Mouse (Mus musculus) forebrain, embryonic 11.5 days (tissue): ENCODE measurements around the gene Capn8. TPM values are rescaled to one million over a fixed set of nuclear protein-coding genes. Genes with fewer than 3 reads are reported as not detected.
A peak's percentile ranks its signal among the peaks of the same experiment; 100 is the strongest.

Experiments
- ATAC-seq: fragments of 200-750 bp; cut with Nextera tagmentation; replicated peaks from 2 replicates; pipeline ENCODE4 v1.8.0; 2017; ENCODE audit warnings: moderate TSS enrichment; ENCODE audit not compliant: low FRiP score
- DNase-seq: peaks from one replicate; pipeline ENCODE4 v3.0.0-alpha.2; 2017; ENCODE audit warnings: low spot score
- H3K27ac ChIP-seq: fragments of 300-500 bp; sonication (generic); 2 replicates; pipeline ENCODE4 v1.5.1; 2014; ENCODE audit warnings: low read depth, low read length
- H3K27me3 ChIP-seq: fragments of 300-500 bp; sonication (generic); 2 replicates; pipeline ENCODE4 v1.6.1; 2014; ENCODE audit warnings: mild to moderate bottlenecking, low read length, mixed read lengths; ENCODE audit not compliant: control insufficient read depth, insufficient read depth
- H3K36me3 ChIP-seq: fragments of 300-500 bp; sonication (generic); 2 replicates; pipeline ENCODE4 v1.6.1; 2014; ENCODE audit warnings: mild to moderate bottlenecking, low read length, moderate library complexity, mixed read lengths; ENCODE audit not compliant: control insufficient read depth, insufficient read depth
- H3K4me1 ChIP-seq: fragments of 300-500 bp; sonication (generic); replicated peaks from 2 replicates; pipeline ENCODE4 v1.6.1; 2014; ENCODE audit warnings: low read length, mixed read lengths; ENCODE audit not compliant: control insufficient read depth, insufficient read depth
- H3K4me2 ChIP-seq: fragments of 300-500 bp; sonication (generic); 2 replicates; pipeline ENCODE4 v1.6.1; 2014; ENCODE audit warnings: low read depth, mild to moderate bottlenecking, low read length, moderate library complexity, mixed read lengths; ENCODE audit not compliant: severe bottlenecking
- H3K4me3 ChIP-seq: fragments of 300-500 bp; sonication (generic); 2 replicates; pipeline ENCODE4 v1.5.1; 2014; ENCODE audit warnings: low read depth, low read length
- H3K9ac ChIP-seq: fragments of 300-500 bp; sonication (generic); 2 replicates; pipeline ENCODE4 v1.6.1; 2014; ENCODE audit warnings: low read length
- H3K9me3 ChIP-seq: fragments of 300-500 bp; sonication (generic); 2 replicates; pipeline ENCODE4 v1.6.1; 2016; ENCODE audit warnings: low read length, mixed read lengths; ENCODE audit not compliant: control insufficient read depth
- WGBS: fragments of 180-500 bp; shearing (Covaris S2); extraction: QIAGEN DNeasy Blood & Tissue Kit; methylation state at CpG from one replicate; pipeline ENCODE4 v1.1.7; 2014; 5-methylcytosine and 5-hydroxymethylcytosine counted together
- polyA plus RNA-seq: library from polyadenylated mRNA; unstranded; fragments of >200 nt; fragmentation: Nextera tagmentation; extraction: Ambion mirVana; gene quantifications from 2 replicates; pipeline ENCODE4 v1.2.1, GENCODE M21; 2014

Gene Capn8
- polyA plus RNA-seq, 1 experiment from 2014 or later, result 0.08 TPM

GRCm38 (mm10) chr1:182574666-182575049 lies 9.9 kb downstream of the Capn8 start:
- 25% methylated on average over 4 of the region's 4 CpGs for WGBS
- no peak overlapping the region for H3K9ac ChIP-seq

GRCm38 (mm10) chr1:182584169-182584568 lies 19.4 kb downstream of the Capn8 start:
- H3K9ac ChIP-seq, result no peak overlapping the region
- no peaks in the 10 kb centered on the region for H3K9me3 ChIP-seq
- no peak for DNase-seq
- H3K27ac ChIP-seq, result no peak overlapping the region
- no peak for ATAC-seq
- peaks cover 8% of the 10 kb centered on the region; the same call in 1 of the 2 replicates for H3K27me3 ChIP-seq
- no peaks in the 10 kb centered on the region for H3K36me3 ChIP-seq
- no peaks in the 10 kb centered on the region for H3K4me1 ChIP-seq
- no peak overlapping the region for H3K4me3 ChIP-seq
- WGBS, result 81% methylated on average over 6 of the region's 6 CpGs
- H3K4me2 ChIP-seq, result no peak overlapping the region

More at GRCm38 (mm10) chr1:182574666-182575049, 9.9 kb downstream of the Capn8 start:
- Histone ChIP-seq H3K4me3 (no peak overlapping the region), H3K4me1 (peaks cover 8% of the 10 kb centered on the region; the same call in 1 of the 2 replicates), H3K27me3 (peaks cover 34% of the 10 kb centered on the region), H3K27ac (peak overlapping the region; percentile 63), H3K36me3 (no peaks in the 10 kb centered on the region), H3K9me3 (no peaks in the 10 kb centered on the region), H3K4me2 (no peak overlapping the region)
- ATAC-seq, result 0 out of 2 replicates have a peak, but pooled peaks have one; percentile 1
- no peak for DNase-seq

- WGBS, result 21% methylated on average over 16 of the region's 16 CpGs
- no peak overlapping the region for H3K9ac ChIP-seq
- H3K36me3 ChIP-seq, result no peaks in the 10 kb centered on the region
- no peaks in the 10 kb centered on the region for H3K4me1 ChIP-seq
- peak overlapping the region; percentile 37 for H3K4me2 ChIP-seq
- ATAC-seq, result no peak
- DNase-seq, result no peak
- no peaks in the 10 kb centered on the region for H3K9me3 ChIP-seq
- H3K27ac ChIP-seq, result no peak overlapping the region
- 0 out of 2 replicates have a peak overlapping the region, but pooled peaks have one; percentile 2 for H3K4me3 ChIP-seq
- H3K27me3 ChIP-seq, result peaks cover 4% of the 10 kb centered on the region; the same call in 1 of the 2 replicates
Measured at GRCm38 (mm10) chr1:182585162-182585840, 20.5 kb downstream of the Capn8 start.

GRCm38 (mm10) chr1:182587706-182588105 lies 22.9 kb downstream of the Capn8 start:
- Histone ChIP-seq H3K36me3 (no peaks in the 10 kb centered on the region), H3K9ac (no peak overlapping the region), H3K9me3 (no peaks in the 10 kb centered on the region), H3K4me2 (no peak overlapping the region), H3K4me3 (no peak overlapping the region), H3K27ac (no peak overlapping the region), H3K4me1 (no peaks in the 10 kb centered on the region), H3K27me3 (peaks cover 4% of the 10 kb centered on the region; the same call in 1 of the 2 replicates)
- DNase-seq (no peak), ATAC-seq (no peak)
- WGBS, result 87% methylated on average over 4 of the region's 4 CpGs

GRCm38 (mm10) chr1:182591491-182591890 lies 26.7 kb downstream of the Capn8 start:
- DNase-seq, result no peak
- Histone ChIP-seq H3K4me1 (no peaks in the 10 kb centered on the region), H3K9me3 (no peaks in the 10 kb centered on the region), H3K27me3 (no peaks in the 10 kb centered on the region), H3K4me3 (no peak overlapping the region), H3K4me2 (no peak overlapping the region), H3K27ac (no peak overlapping the region), H3K36me3 (no peaks in the 10 kb centered on the region), H3K9ac (no peak overlapping the region)
- WGBS, result 60% methylated on average over 7 of the region's 7 CpGs
- no peak for ATAC-seq

- Histone ChIP-seq H3K9ac (no peak overlapping the region), H3K4me3 (no peak overlapping the region), H3K4me1 (no peaks in the 10 kb centered on the region), H3K4me2 (no peak overlapping the region), H3K9me3 (no peaks in the 10 kb centered on the region), H3K27ac (no peak overlapping the region), H3K27me3 (no peaks in the 10 kb centered on the region), H3K36me3 (no peaks in the 10 kb centered on the region)
- no peak for ATAC-seq
- no peak for DNase-seq
- 70% methylated on average over 4 of the region's 4 CpGs for WGBS
Measured at GRCm38 (mm10) chr1:182592436-182592835, 27.6 kb downstream of the Capn8 start.

GRCm38 (mm10) chr1:182605330-182606150 lies 40.7 kb downstream of the Capn8 start:
- Histone ChIP-seq H3K9ac (no peak overlapping the region), H3K27ac (no peak overlapping the region; the same call in 1 of the 2 replicates), H3K4me2 (no peak overlapping the region), H3K9me3 (no peaks in the 10 kb centered on the region), H3K36me3 (no peaks in the 10 kb centered on the region), H3K4me3 (no peak overlapping the region), H3K4me1 (no peaks in the 10 kb centered on the region), H3K27me3 (no peaks in the 10 kb centered on the region)
- DNase-seq (no peak), ATAC-seq (no peak)
- 82% methylated on average over 17 of the region's 17 CpGs for WGBS

GRCm38 (mm10) chr1:182609701-182610335 lies 45.0 kb downstream of the Capn8 start:
- no peaks in the 10 kb centered on the region for H3K27me3 ChIP-seq
- no peak overlapping the region for H3K27ac ChIP-seq
- no peak overlapping the region for H3K4me3 ChIP-seq
- no peak for ATAC-seq
- H3K36me3 ChIP-seq, result no peaks in the 10 kb centered on the region
- no peak for DNase-seq
- WGBS, result 82% methylated on average over 4 of the region's 4 CpGs
- H3K9ac ChIP-seq, result no peak overlapping the region
- H3K4me2 ChIP-seq, result no peak overlapping the region
- H3K9me3 ChIP-seq, result no peaks in the 10 kb centered on the region
- H3K4me1 ChIP-seq, result peaks cover 2% of the 10 kb centered on the region; the same call in 1 of the 2 replicates
